Mouse (Mus musculus) left cerebral cortex, adult 8-10 months (tissue): ENCODE results near the gene Snx15. TPM values are rescaled to one million over a fixed set of nuclear protein-coding genes. Genes with fewer than 3 reads are reported as not detected.

Experiments
- DNase-seq, 2 experiments: peaks; one replicate each; pipeline ENCODE4 v3.0.0; 2022; ENCODE audit warnings: low spot score in 2 of 2
- total RNA-seq, 4 experiments: library from RNA; stranded (reverse); gene quantifications; 2 replicates each; pipeline ENCODE4 v1.2.4; 2022

Snx15 gene
- total RNA-seq, 4 experiments from 2014 or later, result 36.9 to 50.9 (median 45.7) TPM

DNA sequence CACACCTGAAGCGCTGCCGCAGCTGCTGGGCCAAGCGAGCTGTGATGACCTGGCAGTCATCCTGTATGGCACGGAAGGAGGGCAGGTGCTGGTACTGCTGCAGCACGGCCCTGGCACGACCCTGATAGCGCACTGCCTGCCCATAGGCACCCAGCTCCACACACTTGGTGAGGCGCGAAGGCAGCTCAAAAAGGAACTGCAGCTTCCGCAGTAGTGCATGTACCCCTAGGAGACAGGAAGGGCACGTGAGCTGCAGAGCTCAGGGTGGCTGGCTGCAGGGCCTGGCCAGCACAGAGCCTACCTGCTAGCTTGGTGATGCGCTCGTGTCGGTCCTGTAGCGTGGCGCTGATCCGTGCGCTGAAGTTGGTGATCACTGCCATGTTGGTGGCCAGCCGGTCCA lies 56.8 kb downstream of the Snx15 start:
- DNase-seq, result no peak

DNA sequence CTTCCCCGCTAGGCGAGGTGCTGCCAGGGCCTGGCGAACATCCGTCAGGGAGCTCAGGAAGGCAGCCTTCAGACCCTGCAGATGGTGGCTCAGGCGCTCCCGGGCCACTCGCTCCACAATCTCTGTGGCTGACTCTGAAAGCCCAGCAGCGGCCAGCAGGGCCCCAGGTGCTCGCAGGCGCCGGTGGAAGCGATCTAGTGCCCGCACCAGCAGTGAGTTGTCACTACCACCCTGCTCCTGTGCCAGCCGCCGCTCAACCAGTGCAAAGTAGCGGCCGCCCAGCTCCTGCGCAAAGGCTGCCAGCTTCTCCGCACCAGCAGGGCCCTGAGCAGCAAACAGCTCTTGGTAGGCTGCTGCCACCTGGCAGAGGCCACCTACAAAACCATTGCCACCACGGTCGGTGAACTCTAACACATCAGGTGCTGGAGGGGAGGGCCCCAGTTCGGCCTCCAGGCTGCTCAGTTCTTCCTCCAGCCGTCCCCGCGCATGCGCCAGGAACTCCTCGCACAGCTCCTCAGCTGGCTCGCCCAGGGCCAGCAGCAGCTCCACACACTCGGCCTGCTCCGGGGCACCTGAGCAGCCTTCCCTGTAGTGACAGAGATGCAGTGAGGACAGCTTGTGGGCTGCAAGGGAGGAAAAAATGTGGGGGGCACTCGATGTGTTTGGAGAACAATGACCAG lies 57.4 kb downstream of the Snx15 start:
- DNase-seq, result no peak

DNA sequence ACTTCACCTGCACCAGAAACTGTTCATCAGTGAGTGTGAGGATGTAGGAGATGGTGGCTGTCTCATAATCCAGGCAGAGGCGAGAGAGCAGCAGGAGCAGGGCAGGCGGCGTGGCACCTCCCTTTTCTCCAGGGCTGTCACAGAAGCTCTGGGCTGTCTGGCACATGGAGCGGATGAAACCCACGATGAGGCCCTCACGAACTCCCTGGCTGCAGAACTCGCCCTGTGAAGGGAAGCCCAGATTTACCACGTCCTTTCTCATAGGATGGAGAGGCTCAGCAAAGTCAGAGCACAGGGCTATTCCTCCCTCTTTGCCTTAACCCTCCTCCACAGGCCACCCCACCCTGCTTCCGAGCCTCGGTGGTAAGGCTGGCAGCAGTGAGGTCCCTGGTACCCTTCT lies 58.3 kb downstream of the Snx15 start:
- no peak for DNase-seq

Other genes starting within 250 kb of the Snx15 start
- gene Tigd3, start 234.2 kb downstream of the Snx15 start, total RNA-seq, result 1 to 10 TPM; 3.9 to 5.6 (median 5.0) TPM
- gene Dpf2, start 215.3 kb downstream of the Snx15 start, total RNA-seq, result 10 to 100 TPM; 76.4 to 87.8 (median 81.6) TPM
- 1 to 10 TPM; 6.1 to 7.4 (median 6.4) TPM for gene Cdc42ep2, start 203.5 kb downstream of the Snx15 start, total RNA-seq
- 1 to 10 TPM; 4.4 to 6.6 (median 5.6) TPM for gene Pola2, start 164.1 kb downstream of the Snx15 start, total RNA-seq
- not detected for gene Slc22a20, start 142.2 kb downstream of the Snx15 start, total RNA-seq
- gene Capn1, start 112.4 kb downstream of the Snx15 start, total RNA-seq, result 10 to 100 TPM; 25.6 to 31.5 (median 28.0) TPM
- gene Syvn1, start 81.7 kb downstream of the Snx15 start, total RNA-seq, result 10 to 100 TPM; 35.7 to 40.3 (median 37.6) TPM
- gene Mrpl49, start 70.5 kb downstream of the Snx15 start, total RNA-seq, result 10 to 100 TPM; 42.7 to 55.2 (median 44.9) TPM
- gene Fau, start 70.5 kb downstream of the Snx15 start, total RNA-seq, result 100 to 1,000 TPM; 737 to 869 (median 805) TPM
- 10 to 100 TPM; 33.0 to 38.8 (median 37.3) TPM for gene Znhit2, start 67.1 kb downstream of the Snx15 start, total RNA-seq
- gene Tm7sf2, start 59.9 kb downstream of the Snx15 start, total RNA-seq, result 10 to 100 TPM; 18.9 to 29.9 (median 23.2) TPM
- gene Vps51, start 51.1 kb downstream of the Snx15 start, total RNA-seq, result 10 to 100 TPM; 79.4 to 88.4 (median 84.3) TPM
- not detected for gene Tmem262, start 48.3 kb downstream of the Snx15 start, total RNA-seq
- 1 to 10 TPM in 1 of 4 experiments, not detected in 3; 1.1 TPM for gene Gm28374, start 46.0 kb downstream of the Snx15 start, total RNA-seq
- gene Zfpl1, start 43.3 kb downstream of the Snx15 start, total RNA-seq, result 10 to 100 TPM; 38.9 to 44.5 (median 41.9) TPM
- under 1 TPM in 3 of 4 experiments, not detected in 1; 0.21 to 0.25 (median 0.23) TPM for gene Cdca5, start 43.3 kb downstream of the Snx15 start, total RNA-seq
- gene AC131692.1, start 33.9 kb downstream of the Snx15 start, total RNA-seq, result not detected
- gene Naaladl1, start 22.5 kb downstream of the Snx15 start, total RNA-seq, result under 1 TPM; 0.14 to 0.44 (median 0.17) TPM
- 10 to 100 TPM; 13.0 to 20.1 (median 16.1) TPM for gene Sac3d1, start 9.7 kb downstream of the Snx15 start, total RNA-seq
- gene Batf2, start 12.7 kb upstream of the Snx15 start, total RNA-seq, result 1 to 10 TPM in 1 of 4 experiments, under 1 TPM in 3; 0.67 to 1.4 (median 0.76) TPM
- 100 to 1,000 TPM in 2 of 4 experiments, 10 to 100 TPM in 2; 89.4 to 109 (median 102) TPM for gene Arl2, start 13.2 kb upstream of the Snx15 start, total RNA-seq
- gene Majin, start 56.1 kb upstream of the Snx15 start, total RNA-seq, result under 1 TPM in 2 of 4 experiments, not detected in 2; 0.51 to 0.73 TPM
- not detected for gene Gpha2, start 98.1 kb upstream of the Snx15 start, total RNA-seq
- 100 to 1,000 TPM; 148 to 158 (median 153) TPM for gene Ppp2r5b, start 107.6 kb upstream of the Snx15 start, total RNA-seq
- gene Atg2a, start 113.4 kb upstream of the Snx15 start, total RNA-seq, result 10 to 100 TPM; 31.8 to 35.7 (median 35.4) TPM
- 10 to 100 TPM; 31.0 to 36.8 (median 35.8) TPM for gene Ehd1, start 148.4 kb upstream of the Snx15 start, total RNA-seq
- 1 to 10 TPM; 5.4 to 7.4 (median 5.5) TPM for gene Cdc42bpg, start 178.2 kb upstream of the Snx15 start, total RNA-seq
- 10 to 100 TPM; 58.9 to 66.9 (median 62.6) TPM for gene Men1, start 206.7 kb upstream of the Snx15 start, total RNA-seq
- 100 to 1,000 TPM in 2 of 4 experiments, 10 to 100 TPM in 2; 91.7 to 111 (median 101) TPM for gene Map4k2, start 212.8 kb upstream of the Snx15 start, total RNA-seq
- gene Sf1, start 235.4 kb upstream of the Snx15 start, total RNA-seq, result 100 to 1,000 TPM; 164 to 203 (median 187) TPM